Mouse (Mus musculus): ENCODE data around the gene Gm21974. TPM values are rescaled to one million over a fixed set of nuclear protein-coding genes. Genes with fewer than 3 reads are reported as not detected.
A peak's percentile ranks its signal among the peaks of the same experiment; 100 is the strongest.

The Gm21974 gene
- polyA plus RNA-seq, 1 experiment from 2014 or later, result not detected

GRCm38 (mm10) chr7:127923714-127924113 is 28.5 kb upstream of the Gm21974 start:
- H3K27me3 ChIP-seq (ENCODE audit: control insufficient read depth, insufficient read depth, low read length), result peaks cover 2% of the 10 kb centered on the region; the same call in 1 of the 2 replicates
- ATAC-seq (ENCODE audit: insufficient number of reproducible peaks, low FRiP score, low TSS enrichment, low read depth), result no peak
- no peaks in the 10 kb centered on the region for H3K4me1 ChIP-seq (ENCODE audit: control insufficient read depth, insufficient read depth, low read length)
- no peak overlapping the region for H3K4me3 ChIP-seq (ENCODE audit: low read depth, low read length)
- 89% methylated on average over 5 of the region's 5 CpGs for WGBS
- H3K36me3 ChIP-seq (ENCODE audit: control insufficient read depth, insufficient read depth, low read length), result peaks cover 8% of the 10 kb centered on the region; the same call in 1 of the 2 replicates
- no peaks in the 10 kb centered on the region for H3K9me3 ChIP-seq (ENCODE audit: control insufficient read depth, low read length)
- H3K9ac ChIP-seq (ENCODE audit: low read length), result no peak overlapping the region
- H3K27ac ChIP-seq (replicated peaks; ENCODE audit: low read depth, low read length), result no peak overlapping the region
- H3K4me2 ChIP-seq (ENCODE audit: low read depth, severe bottlenecking), result no peak overlapping the region
- DNase-seq (ENCODE audit: low spot score), result no peak

- DNase-seq (ENCODE audit: low spot score) (no peak), ATAC-seq (ENCODE audit: insufficient number of reproducible peaks, low FRiP score, low TSS enrichment, low read depth) (no peak)
- peaks cover 8% of the 10 kb centered on the region; the same call in 1 of the 2 replicates for H3K36me3 ChIP-seq (ENCODE audit: control insufficient read depth, insufficient read depth, low read length)
- no peak overlapping the region for H3K4me2 ChIP-seq (ENCODE audit: low read depth, severe bottlenecking)
- H3K27ac ChIP-seq (replicated peaks; ENCODE audit: low read depth, low read length), result no peak overlapping the region
- H3K9me3 ChIP-seq (ENCODE audit: control insufficient read depth, low read length), result no peaks in the 10 kb centered on the region
- H3K9ac ChIP-seq (ENCODE audit: low read length), result no peak overlapping the region
- no peak overlapping the region for H3K4me3 ChIP-seq (ENCODE audit: low read depth, low read length)
- H3K27me3 ChIP-seq (ENCODE audit: control insufficient read depth, insufficient read depth, low read length), result no peaks in the 10 kb centered on the region; the same call in 1 of the 2 replicates
- 79% methylated on average over 6 of the region's 6 CpGs for WGBS
- H3K4me1 ChIP-seq (ENCODE audit: control insufficient read depth, insufficient read depth, low read length), result no peaks in the 10 kb centered on the region
Measured at GRCm38 (mm10) chr7:127922451-127923275, 27.4 kb upstream of the Gm21974 start.

- H3K27me3 ChIP-seq (ENCODE audit: control insufficient read depth, insufficient read depth, low read length), result no peaks in the 10 kb centered on the region
- H3K4me1 ChIP-seq (ENCODE audit: control insufficient read depth, insufficient read depth, low read length), result no peaks in the 10 kb centered on the region
- no peak for ATAC-seq (ENCODE audit: insufficient number of reproducible peaks, low FRiP score, low TSS enrichment, low read depth)
- H3K4me3 ChIP-seq (ENCODE audit: low read depth, low read length), result no peak overlapping the region
- DNase-seq (ENCODE audit: low spot score), result no peak
- no peak overlapping the region for H3K27ac ChIP-seq (replicated peaks; ENCODE audit: low read depth, low read length)
- H3K9ac ChIP-seq (ENCODE audit: low read length), result no peak overlapping the region
- H3K4me2 ChIP-seq (ENCODE audit: low read depth, severe bottlenecking), result no peak overlapping the region
- H3K9me3 ChIP-seq (ENCODE audit: control insufficient read depth, low read length), result no peaks in the 10 kb centered on the region
- WGBS, result 62% methylated on average over 8 of the region's 8 CpGs
- H3K36me3 ChIP-seq (ENCODE audit: control insufficient read depth, insufficient read depth, low read length), result peaks cover 9% of the 10 kb centered on the region; the same call in 1 of the 2 replicates
Measured at GRCm38 (mm10) chr7:127921516-127921915, 26.3 kb upstream of the Gm21974 start.

- DNase-seq (ENCODE audit: low spot score) (no peak), ATAC-seq (ENCODE audit: insufficient number of reproducible peaks, low FRiP score, low TSS enrichment, low read depth) (no peak)
Measured at GRCm38 (mm10) chr7:127919290-127919689, 24.0 kb upstream of the Gm21974 start.

GRCm38 (mm10) chr7:127918203-127918602 is 22.9 kb upstream of the Gm21974 start:
- ATAC-seq (ENCODE audit: insufficient number of reproducible peaks, low FRiP score, low TSS enrichment, low read depth) (no peak), DNase-seq (ENCODE audit: low spot score) (peak; percentile 65)
- H3K4me1 ChIP-seq (ENCODE audit: control insufficient read depth, insufficient read depth, low read length), result no peaks in the 10 kb centered on the region
- no peak overlapping the region for H3K9ac ChIP-seq (ENCODE audit: low read length)
- H3K9me3 ChIP-seq (ENCODE audit: control insufficient read depth, low read length), result no peaks in the 10 kb centered on the region
- peaks cover 8% of the 10 kb centered on the region; the same call in 1 of the 2 replicates for H3K36me3 ChIP-seq (ENCODE audit: control insufficient read depth, insufficient read depth, low read length)
- 56% methylated on average over 3 of the region's 3 CpGs for WGBS
- H3K4me3 ChIP-seq (ENCODE audit: low read depth, low read length), result no peak overlapping the region
- H3K27ac ChIP-seq (replicated peaks; ENCODE audit: low read depth, low read length), result no peak overlapping the region
- H3K27me3 ChIP-seq (ENCODE audit: control insufficient read depth, insufficient read depth, low read length), result no peaks in the 10 kb centered on the region
- H3K4me2 ChIP-seq (ENCODE audit: low read depth, severe bottlenecking), result no peak overlapping the region

More at GRCm38 (mm10) chr7:127919290-127919689, 24.0 kb upstream of the Gm21974 start:
- H3K4me2 ChIP-seq (ENCODE audit: low read depth, severe bottlenecking), result no peak overlapping the region
- H3K4me3 ChIP-seq (ENCODE audit: low read depth, low read length), result no peak overlapping the region
- H3K9me3 ChIP-seq (ENCODE audit: control insufficient read depth, low read length), result no peaks in the 10 kb centered on the region
- no peak overlapping the region for H3K27ac ChIP-seq (replicated peaks; ENCODE audit: low read depth, low read length)
- no peak overlapping the region for H3K9ac ChIP-seq (ENCODE audit: low read length)
- WGBS, result 84% methylated on average over 7 of the region's 7 CpGs
- H3K36me3 ChIP-seq (ENCODE audit: control insufficient read depth, insufficient read depth, low read length), result peaks cover 8% of the 10 kb centered on the region; the same call in 1 of the 2 replicates
- no peaks in the 10 kb centered on the region for H3K4me1 ChIP-seq (ENCODE audit: control insufficient read depth, insufficient read depth, low read length)
- no peaks in the 10 kb centered on the region for H3K27me3 ChIP-seq (ENCODE audit: control insufficient read depth, insufficient read depth, low read length)

- Histone ChIP-seq H3K9me3 (ENCODE audit: control insufficient read depth, low read length) (no peaks in the 10 kb centered on the region), H3K9ac (ENCODE audit: low read length) (no peak overlapping the region), H3K27me3 (ENCODE audit: control insufficient read depth, insufficient read depth, low read length) (no peaks in the 10 kb centered on the region), H3K4me2 (ENCODE audit: low read depth, severe bottlenecking) (no peak overlapping the region), H3K4me3 (ENCODE audit: low read depth, low read length) (no peak overlapping the region), H3K27ac (replicated peaks; ENCODE audit: low read depth, low read length) (no peak overlapping the region), H3K4me1 (ENCODE audit: control insufficient read depth, insufficient read depth, low read length) (0 out of 2 replicates have a peak, but pooled peaks cover 3% of the 10 kb centered on the region), H3K36me3 (ENCODE audit: control insufficient read depth, insufficient read depth, low read length) (peaks cover 8% of the 10 kb centered on the region; the same call in 1 of the 2 replicates)
- 87% methylated on average over 12 of the region's 12 CpGs for WGBS
- DNase-seq (ENCODE audit: low spot score), result no peak
- no peak for ATAC-seq (ENCODE audit: insufficient number of reproducible peaks, low FRiP score, low TSS enrichment, low read depth)
Measured at GRCm38 (mm10) chr7:127915293-127915692, 20.0 kb upstream of the Gm21974 start.

GRCm38 (mm10) chr7:127912938-127913337 is 17.7 kb upstream of the Gm21974 start:
- Histone ChIP-seq H3K4me2 (ENCODE audit: low read depth, severe bottlenecking) (peak overlapping the region; percentile 58), H3K27me3 (ENCODE audit: control insufficient read depth, insufficient read depth, low read length) (no peaks in the 10 kb centered on the region), H3K9ac (ENCODE audit: low read length) (peak overlapping the region; percentile 71; the same call in 1 of the 2 replicates), H3K4me1 (ENCODE audit: control insufficient read depth, insufficient read depth, low read length) (0 out of 2 replicates have a peak, but pooled peaks cover 3% of the 10 kb centered on the region), H3K4me3 (ENCODE audit: low read depth, low read length) (peak overlapping the region; percentile 80), H3K27ac (replicated peaks; ENCODE audit: low read depth, low read length) (no peak overlapping the region), H3K9me3 (ENCODE audit: control insufficient read depth, low read length) (no peaks in the 10 kb centered on the region), H3K36me3 (ENCODE audit: control insufficient read depth, insufficient read depth, low read length) (peaks cover 12% of the 10 kb centered on the region)
- DNase-seq (ENCODE audit: low spot score) (no peak), ATAC-seq (ENCODE audit: insufficient number of reproducible peaks, low FRiP score, low TSS enrichment, low read depth) (no peak)
- WGBS, result 27% methylated on average over 4 of the region's 4 CpGs

GRCm38 (mm10) chr7:127912190-127912871 is 17.1 kb upstream of the Gm21974 start, which contains the start of gene Kat8:
TSS of gene Kat8 (plus strand) at chr7:127912516.
- peak; percentile 93 for DNase-seq (ENCODE audit: low spot score)
- Histone ChIP-seq H3K27ac (replicated peaks; ENCODE audit: low read depth, low read length) (peak within 1 kb of the TSS; percentile 77), H3K36me3 (ENCODE audit: control insufficient read depth, insufficient read depth, low read length) (peaks cover 16% of the 10 kb centered on the region), H3K9ac (ENCODE audit: low read length) (peak within 1 kb of the TSS; percentile 71), H3K4me1 (ENCODE audit: control insufficient read depth, insufficient read depth, low read length) (0 out of 2 replicates have a peak, but pooled peaks cover 3% of the 10 kb centered on the region), H3K4me2 (ENCODE audit: low read depth, severe bottlenecking) (peak within 1 kb of the TSS; percentile 58), H3K9me3 (ENCODE audit: control insufficient read depth, low read length) (no peaks in the 10 kb centered on the region), H3K27me3 (ENCODE audit: control insufficient read depth, insufficient read depth, low read length) (no peaks in the 10 kb centered on the region), H3K4me3 (ENCODE audit: low read depth, low read length) (peak within 1 kb of the TSS; percentile 80)
- ATAC-seq (ENCODE audit: insufficient number of reproducible peaks, low FRiP score, low TSS enrichment, low read depth), result peak; percentile 92
- 2% methylated on average over 40 of the region's 40 CpGs for WGBS
